Mouse (Mus musculus) liver, adult 2 months (tissue): ENCODE measurements around the gene Serpina3m.
"Not testable (repeated sequence)": the region's sequence is repeated elsewhere in the genome, so short reads cannot be mapped to it uniquely, and the experiment has no call there.

Source experiments
- CTCF ChIP-seq: fragments of 200-500 bp; IDR thresholded peaks from 2 replicates; pipeline ENCODE4 v1.5.1; 2011; ENCODE audit warnings: low read depth, low read length, control low read depth
- POLR2A ChIP-seq: fragments of 200-500 bp; IDR thresholded peaks from 2 replicates; pipeline ENCODE4 v1.6.1; 2011; ENCODE audit warnings: low read length, control low read depth; ENCODE audit not compliant: insufficient read depth; ENCODE audit errors: extremely low read depth

GRCm38 (mm10) chr12:104377179-104377578 is 38.9 kb downstream of the Serpina3m start:
- not testable (repeated sequence) for TF ChIP-seq CTCF, POLR2A
